Mouse (Mus musculus) layer of hippocampus, adult 18-20 months (tissue): Measurements from ENCODE around the gene Cidec. TPM values are rescaled to one million over a fixed set of nuclear protein-coding genes. Genes with fewer than 3 reads are reported as not detected.
A peak's percentile ranks its signal among the peaks of the same experiment; 100 is the strongest.

Experiments
- DNase-seq, 2 experiments: peaks; one replicate each; pipeline ENCODE4 v3.0.0; 2022; ENCODE audit warnings: low spot score in 2 of 2
- total RNA-seq, 2 experiments: library from RNA; stranded (reverse); gene quantifications; 2 replicates each; pipeline ENCODE4 v1.2.3; 2021

The Cidec gene
- total RNA-seq, 2 experiments from 2014 or later = not detected

GRCm38 (mm10) chr6:113444207-113444965 is 8.8 kb upstream of the Cidec start:
- no peak for DNase-seq

- no peak for DNase-seq
These were observed 7.5 kb upstream of the Cidec start for GRCm38 (mm10) chr6:113443091-113443490.

GRCm38 (mm10) chr6:113442442-113443090 is 7.0 kb upstream of the Cidec start, which contains the start of gene Jagn1:
Jagn1 (plus strand) TSS chr6:113442569.
- DNase-seq = peak; percentile 87 to 94

GRCm38 (mm10) chr6:113442087-113442441 is 6.5 kb upstream of the Cidec start:
- DNase-seq = no peak

GRCm38 (mm10) chr6:113441147-113441680 is 5.7 kb upstream of the Cidec start:
- DNase-seq = peak; percentile 20 to 80

- no peak for DNase-seq
These were observed 5.1 kb upstream of the Cidec start for GRCm38 (mm10) chr6:113440686-113441085.

GRCm38 (mm10) chr6:113438721-113439430 is 3.3 kb upstream of the Cidec start:
- DNase-seq = no peak

GRCm38 (mm10) chr6:113437135-113437534 is 1.6 kb upstream of the Cidec start:
- no peak for DNase-seq

- DNase-seq = no peak
These were observed 869 bp downstream of the Cidec start for GRCm38 (mm10) chr6:113434691-113435090.

GRCm38 (mm10) chr6:113433661-113434060 is 1.9 kb downstream of the Cidec start:
- no peak for DNase-seq

GRCm38 (mm10) chr6:113431801-113432200 is 3.8 kb downstream of the Cidec start:
- no peak for DNase-seq

GRCm38 (mm10) chr6:113430846-113431245 is 4.7 kb downstream of the Cidec start:
- DNase-seq = no peak

- DNase-seq = no peak
These were observed 5.6 kb downstream of the Cidec start for GRCm38 (mm10) chr6:113429965-113430364.

- no peak for DNase-seq
These were observed 7.6 kb downstream of the Cidec start for GRCm38 (mm10) chr6:113428006-113428405.

- no peak for DNase-seq
These were observed 8.2 kb downstream of the Cidec start for GRCm38 (mm10) chr6:113427397-113427796.

GRCm38 (mm10) chr6:113426696-113427095 is 8.9 kb downstream of the Cidec start:
- no peak for DNase-seq

GRCm38 (mm10) chr6:113424187-113424586 is 11.4 kb downstream of the Cidec start:
- DNase-seq = no peak

GRCm38 (mm10) chr6:113423000-113423399 is 12.6 kb downstream of the Cidec start:
- DNase-seq = no peak

- peak; percentile 96 to 97 for DNase-seq
These were observed 16.4 kb downstream of the Cidec start, which contains the start of gene Rpusd3 for GRCm38 (mm10) chr6:113419199-113419587. Rpusd3 (minus strand) TSS chr6:113419340.

- no peak for DNase-seq
These were observed 16.9 kb downstream of the Cidec start for GRCm38 (mm10) chr6:113418441-113419198.

GRCm38 (mm10) chr6:113416416-113416815 is 19.1 kb downstream of the Cidec start:
- DNase-seq = no peak
